Mouse (Mus musculus) heart, embryonic 16.5 days (tissue): ENCODE measurements around the gene Nell1. TPM values are rescaled to one million over a fixed set of nuclear protein-coding genes. Genes with fewer than 3 reads are reported as not detected.

Experiments
- ATAC-seq: fragments of 200-750 bp; cut with Nextera tagmentation; replicated peaks from 2 replicates; pipeline ENCODE4 v1.8.0; 2017; ENCODE audit warnings: moderate number of reproducible peaks; ENCODE audit not compliant: insufficient read depth, low FRiP score; ENCODE audit errors: extremely low read depth
- H3K27ac ChIP-seq: fragments of 300-500 bp; sonication (generic); 2 replicates; pipeline ENCODE4 v1.5.1; 2014; ENCODE audit warnings: mild to moderate bottlenecking, low read length, control low read depth, moderate library complexity
- H3K27me3 ChIP-seq: fragments of 300-500 bp; sonication (generic); 2 replicates; pipeline ENCODE4 v1.6.1; 2014; ENCODE audit warnings: low read length, mixed read lengths; ENCODE audit not compliant: control insufficient read depth, insufficient read depth
- H3K36me3 ChIP-seq: fragments of 300-500 bp; sonication (generic); 2 replicates; pipeline ENCODE4 v1.6.1; 2014; ENCODE audit not compliant: control insufficient read depth, insufficient read depth
- H3K4me1 ChIP-seq: fragments of 300-500 bp; sonication (generic); 2 replicates; pipeline ENCODE4 v1.6.1; 2014; ENCODE audit warnings: low read length, mixed read lengths; ENCODE audit not compliant: control insufficient read depth, insufficient read depth
- H3K4me2 ChIP-seq: fragments of 300-500 bp; sonication (generic); 2 replicates; pipeline ENCODE4 v1.6.1; 2014; ENCODE audit warnings: low read depth, mild to moderate bottlenecking, control low read depth, low read length
- H3K4me3 ChIP-seq: fragments of 300-500 bp; sonication (generic); 2 replicates; pipeline ENCODE4 v1.5.1; 2014; ENCODE audit warnings: mild to moderate bottlenecking, control low read depth, low read length
- H3K9ac ChIP-seq: fragments of 300-500 bp; sonication (generic); 2 replicates; pipeline ENCODE4 v1.6.1; 2014; ENCODE audit warnings: low read length, control low read depth
- H3K9me3 ChIP-seq: fragments of 300-500 bp; sonication (generic); replicated peaks from 2 replicates; pipeline ENCODE4 v1.6.1; 2016; ENCODE audit warnings: low read length; ENCODE audit not compliant: control insufficient read depth
- WGBS: fragments of 180-500 bp; shearing (Covaris S2); extraction: QIAGEN DNeasy Blood & Tissue Kit; methylation state at CpG from one replicate; pipeline ENCODE4 v1.1.7; 2014; 5-methylcytosine and 5-hydroxymethylcytosine counted together
- polyA plus RNA-seq: library from polyadenylated mRNA; unstranded; fragments of >200 nt; fragmentation: Nextera tagmentation; extraction: Ambion mirVana; gene quantifications from 2 replicates; pipeline ENCODE4 v1.2.1, GENCODE M21; 2015

Nell1 gene
- polyA plus RNA-seq, 1 experiment from 2014 or later, result 0.64 TPM

GRCm38 (mm10) chr7:50725166-50725565 lies 750.5 kb downstream of the Nell1 start:
- WGBS, result 69% methylated on average over 3 of the region's 3 CpGs

GRCm38 (mm10) chr7:50730951-50731350 lies 756.3 kb downstream of the Nell1 start:
- Histone ChIP-seq H3K9me3 (no peaks in the 10 kb centered on the region), H3K4me1 (no peaks in the 10 kb centered on the region), H3K27me3 (no peaks in the 10 kb centered on the region), H3K9ac (no peak overlapping the region), H3K36me3 (no peaks in the 10 kb centered on the region), H3K4me3 (no peak overlapping the region), H3K4me2 (no peak overlapping the region), H3K27ac (no peak overlapping the region)
- no peak for ATAC-seq
- WGBS, result 47% methylated on average over 4 of the region's 4 CpGs

More at GRCm38 (mm10) chr7:50725166-50725565, 750.5 kb downstream of the Nell1 start:
- no peaks in the 10 kb centered on the region for H3K36me3 ChIP-seq
- no peak overlapping the region for H3K4me2 ChIP-seq
- H3K9me3 ChIP-seq, result no peaks in the 10 kb centered on the region
- no peak overlapping the region for H3K4me3 ChIP-seq
- H3K27me3 ChIP-seq, result no peaks in the 10 kb centered on the region
- H3K4me1 ChIP-seq, result no peaks in the 10 kb centered on the region
- no peak overlapping the region for H3K9ac ChIP-seq
- no peak overlapping the region for H3K27ac ChIP-seq
- ATAC-seq, result no peak

GRCm38 (mm10) chr7:50755516-50755915 lies 780.9 kb downstream of the Nell1 start:
- whole genome bisulfite sequencing, result 68% methylated on average over 3 of the region's 3 CpGs
- no peak overlapping the region for H3K27ac ChIP-seq
- no peaks in the 10 kb centered on the region for H3K27me3 ChIP-seq
- H3K4me3 ChIP-seq, result no peak overlapping the region
- H3K9me3 ChIP-seq, result no peaks in the 10 kb centered on the region
- no peak overlapping the region for H3K9ac ChIP-seq
- no peak for ATAC-seq
- no peaks in the 10 kb centered on the region for H3K4me1 ChIP-seq
- H3K4me2 ChIP-seq, result no peak overlapping the region
- no peaks in the 10 kb centered on the region for H3K36me3 ChIP-seq

DNA sequence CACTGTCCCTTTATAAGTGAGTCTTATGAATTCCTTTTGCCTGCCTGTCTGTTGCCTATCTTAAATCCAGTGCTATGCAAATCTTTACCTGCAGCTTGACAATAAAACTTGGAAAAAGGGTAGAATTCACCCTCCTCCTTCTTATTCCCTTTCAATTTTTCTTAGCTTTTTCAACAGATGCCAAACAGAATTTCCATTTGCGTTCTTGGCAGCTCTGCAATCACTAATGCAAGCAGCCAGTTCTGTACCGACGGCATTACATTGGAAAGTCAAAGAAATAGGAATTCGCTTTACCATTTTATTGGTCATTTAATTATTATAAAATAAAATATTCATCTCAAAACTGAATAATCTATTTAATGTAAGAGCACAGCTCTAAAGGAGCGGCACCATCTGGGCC lies 781.7 kb downstream of the Nell1 start:
- Histone ChIP-seq H3K27me3 (no peaks in the 10 kb centered on the region), H3K4me1 (no peaks in the 10 kb centered on the region), H3K9ac (no peak overlapping the region), H3K4me3 (no peak overlapping the region), H3K27ac (no peak overlapping the region), H3K36me3 (no peaks in the 10 kb centered on the region), H3K4me2 (no peak overlapping the region), H3K9me3 (no peaks in the 10 kb centered on the region)
- WGBS, result 75% methylated on average over 5 of the region's 5 CpGs
- ATAC-seq, result no peak

DNA sequence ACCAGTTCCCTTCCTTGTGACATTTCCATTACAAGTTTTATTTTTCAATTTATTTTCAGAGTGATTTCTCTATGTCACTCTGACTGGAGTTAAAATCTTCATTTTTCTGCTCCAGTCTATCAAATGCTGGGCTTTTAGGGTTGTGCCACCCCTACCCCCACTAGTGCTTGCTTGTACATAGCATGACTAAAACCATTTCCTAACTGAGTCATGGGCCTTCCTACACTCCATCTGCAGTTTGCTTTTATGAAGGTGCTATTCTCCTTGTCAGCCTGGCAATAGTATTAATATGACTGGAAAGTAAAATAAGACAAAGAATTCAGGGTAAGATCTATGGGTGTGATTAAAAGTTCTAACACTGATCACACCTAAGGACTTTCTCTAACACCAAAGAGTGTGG lies 798.9 kb downstream of the Nell1 start:
- Histone ChIP-seq H3K9me3 (no peaks in the 10 kb centered on the region), H3K27ac (no peak overlapping the region), H3K4me3 (no peak overlapping the region), H3K4me2 (no peak overlapping the region), H3K36me3 (no peaks in the 10 kb centered on the region), H3K9ac (no peak overlapping the region), H3K4me1 (no peaks in the 10 kb centered on the region), H3K27me3 (no peaks in the 10 kb centered on the region)
- no peak for ATAC-seq

DNA sequence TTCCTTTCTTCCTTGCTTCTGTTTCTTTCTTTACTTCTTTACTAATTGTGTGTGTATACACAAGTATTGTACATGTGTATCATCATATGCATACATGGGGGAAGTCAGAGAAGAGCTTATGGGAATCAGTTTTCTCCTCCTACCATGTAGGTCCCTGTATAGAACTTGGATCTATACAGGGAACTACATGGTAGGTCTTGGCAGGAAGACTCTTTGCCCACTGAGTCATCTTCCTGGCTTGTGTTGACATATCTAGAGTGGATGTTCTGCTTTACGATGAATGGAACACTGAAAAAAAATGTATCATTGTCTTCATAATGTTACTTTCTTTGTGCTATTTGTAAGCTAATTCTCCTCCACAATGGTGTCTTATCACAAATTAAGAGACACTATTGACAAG lies 806.4 kb downstream of the Nell1 start:
- Histone ChIP-seq H3K36me3 (no peaks in the 10 kb centered on the region), H3K27me3 (no peaks in the 10 kb centered on the region), H3K9ac (no peak overlapping the region), H3K4me2 (no peak overlapping the region), H3K27ac (no peak overlapping the region), H3K9me3 (no peaks in the 10 kb centered on the region), H3K4me1 (no peaks in the 10 kb centered on the region), H3K4me3 (no peak overlapping the region)
- 62% methylated on average over 1 of the region's 1 CpGs for WGBS
- ATAC-seq, result no peak

DNA sequence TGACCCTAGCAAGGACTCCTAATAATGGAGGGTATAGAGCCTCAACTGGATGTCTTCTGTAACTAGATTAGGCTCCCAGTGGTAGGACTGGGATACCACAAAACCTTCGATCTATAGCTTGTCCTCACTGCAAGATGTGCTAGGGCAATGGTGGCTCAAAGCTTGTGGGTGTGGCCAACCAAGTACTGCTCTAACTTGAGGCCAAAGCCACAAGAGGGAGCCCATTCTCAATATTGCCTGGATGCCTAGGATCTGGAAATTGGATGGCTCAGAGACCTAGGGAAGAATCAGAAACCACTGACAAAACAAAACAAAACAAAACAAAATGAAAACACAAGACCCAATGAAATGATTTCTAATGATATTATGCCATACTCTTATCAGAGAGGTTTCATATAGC lies 809.0 kb downstream of the Nell1 start:
- no peaks in the 10 kb centered on the region for H3K4me1 ChIP-seq
- no peaks in the 10 kb centered on the region for H3K36me3 ChIP-seq
- H3K9ac ChIP-seq, result no peak overlapping the region
- H3K4me3 ChIP-seq, result no peak overlapping the region
- H3K4me2 ChIP-seq, result no peak overlapping the region
- H3K9me3 ChIP-seq, result no peaks in the 10 kb centered on the region
- ATAC-seq, result no peak
- WGBS, result 63% methylated on average over 1 of the region's 1 CpGs
- no peaks in the 10 kb centered on the region for H3K27me3 ChIP-seq
- no peak overlapping the region for H3K27ac ChIP-seq

DNA sequence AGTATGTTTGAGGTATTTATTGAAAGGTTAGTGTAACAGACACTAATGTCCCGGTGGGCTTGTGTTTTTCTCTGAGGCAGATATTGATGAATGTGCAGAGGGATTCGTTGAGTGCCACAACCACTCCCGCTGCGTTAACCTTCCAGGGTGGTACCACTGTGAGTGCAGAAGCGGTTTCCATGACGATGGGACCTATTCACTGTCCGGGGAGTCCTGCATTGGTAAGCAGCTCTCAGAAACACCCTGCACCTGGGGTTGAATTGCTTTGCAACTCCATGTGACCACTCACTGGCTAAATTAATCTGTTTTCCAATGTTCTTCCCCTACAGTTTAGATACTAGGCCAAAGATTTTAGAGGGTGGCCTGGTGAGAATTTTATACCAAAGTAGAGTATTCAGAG lies 851.5 kb downstream of the Nell1 start:
- H3K4me1 ChIP-seq, result no peaks in the 10 kb centered on the region
- H3K27ac ChIP-seq, result no peak overlapping the region
- ATAC-seq, result no peak
- WGBS, result 41% methylated on average over 7 of the region's 7 CpGs
- no peaks in the 10 kb centered on the region for H3K9me3 ChIP-seq
- no peaks in the 10 kb centered on the region for H3K36me3 ChIP-seq
- H3K4me3 ChIP-seq, result no peak overlapping the region
- no peaks in the 10 kb centered on the region for H3K27me3 ChIP-seq
- no peak overlapping the region for H3K9ac ChIP-seq
- no peak overlapping the region for H3K4me2 ChIP-seq

GRCm38 (mm10) chr7:50832799-50833198 lies 858.1 kb downstream of the Nell1 start:
- WGBS, result 48% methylated on average over 3 of the region's 3 CpGs
- no peak overlapping the region for H3K27ac ChIP-seq
- no peaks in the 10 kb centered on the region for H3K4me1 ChIP-seq
- no peaks in the 10 kb centered on the region for H3K36me3 ChIP-seq
- no peak for ATAC-seq
- no peaks in the 10 kb centered on the region for H3K27me3 ChIP-seq
- H3K9me3 ChIP-seq, result no peaks in the 10 kb centered on the region
- H3K4me2 ChIP-seq, result no peak overlapping the region
- no peak overlapping the region for H3K9ac ChIP-seq
- H3K4me3 ChIP-seq, result no peak overlapping the region

- H3K27me3 ChIP-seq, result no peaks in the 10 kb centered on the region
- H3K4me3 ChIP-seq, result no peak overlapping the region
- no peaks in the 10 kb centered on the region for H3K4me1 ChIP-seq
- H3K36me3 ChIP-seq, result no peaks in the 10 kb centered on the region
- H3K27ac ChIP-seq, result no peak overlapping the region
- H3K9me3 ChIP-seq, result no peaks in the 10 kb centered on the region
- no peak overlapping the region for H3K9ac ChIP-seq
- no peak overlapping the region for H3K4me2 ChIP-seq
- ATAC-seq, result no peak
Observed at GRCm38 (mm10) chr7:50842646-50843045, 868.0 kb downstream of the Nell1 start.
